ENCODE assay signal across 8 mouse cellular contexts in the genomic region with DNA sequence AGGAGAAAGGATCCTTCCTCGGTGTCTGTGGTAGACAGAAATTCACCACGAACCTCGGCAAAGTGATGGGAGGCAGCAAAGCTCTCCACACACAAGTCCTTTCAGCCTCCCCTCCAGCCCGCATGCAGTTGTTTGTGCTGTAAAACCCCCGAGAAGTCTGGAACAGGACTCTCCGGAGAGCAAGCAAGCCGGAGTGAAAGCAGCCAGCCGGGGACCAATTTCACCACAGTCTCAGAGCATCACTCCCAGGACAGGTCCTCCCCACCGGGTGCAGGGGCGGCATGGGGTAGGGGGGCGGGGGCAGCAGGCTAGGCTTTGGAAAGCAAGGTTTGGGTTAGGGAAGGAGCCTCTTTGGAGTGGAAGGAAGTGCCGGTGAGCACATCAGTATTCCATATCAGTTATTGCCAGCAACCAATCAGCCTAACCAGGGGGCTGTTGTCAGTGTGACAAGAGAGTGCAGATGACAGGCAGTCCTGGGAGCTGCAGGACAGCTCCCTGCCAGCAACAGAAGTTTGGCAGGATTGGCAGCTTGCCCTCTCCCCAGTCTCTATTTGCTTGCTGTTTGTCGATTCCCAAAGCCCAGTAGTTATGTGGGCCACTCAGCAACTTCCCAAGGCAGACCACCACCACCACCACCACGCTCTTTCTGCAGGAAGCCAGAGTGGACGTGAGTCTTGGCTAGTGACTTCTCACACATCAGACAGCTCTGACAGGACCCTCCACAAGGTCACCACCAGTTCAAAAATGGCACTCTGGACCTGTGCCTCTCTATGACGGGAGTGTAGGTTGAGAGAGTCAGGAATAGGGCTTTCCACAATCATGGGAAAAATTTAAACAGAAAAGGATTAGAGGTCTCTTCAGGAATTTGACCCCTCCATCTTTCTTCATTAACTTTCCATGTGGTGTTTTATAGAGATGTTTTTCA.
DNase-seq lines count a peak whose midpoint lies in the region; ATAC-seq lines count a peak whose summit lies in the region.

No protein-coding gene starts in this region.

- peak; percentile 81 for ATAC-seq in neural tube, embryonic 15.5 days (ENCODE audit: low FRiP score)
- no peak for ATAC-seq in activated CD4-positive, CD25-positive, alpha-beta regulatory T cell, adult 4 months

- H3K4me3 ChIP-seq in neural tube, embryonic 15.5 days (replicated peaks): peak overlapping the region; percentile 62

- peak overlapping the region; percentile 85 for H3K4me2 ChIP-seq in neural tube, embryonic 15.5 days

- H3K27ac ChIP-seq in neural tube, embryonic 15.5 days (replicated peaks): peak overlapping the region; percentile 88

- H3K9me3 ChIP-seq in neural tube, embryonic 15.5 days (replicated peaks): no peaks in the 10 kb centered on the region

- H3K4me1 ChIP-seq in neural tube, embryonic 15.5 days: peaks cover 21% of the 10 kb centered on the region

- peak; percentile 10 to 17 for DNase-seq in kidney, postnatal 4 days
- no peak for DNase-seq in kidney, adult 18-20 months
- peak; percentile 20 to 43 for DNase-seq in cerebellum, postnatal 25 days
- DNase-seq in frontal cortex, postnatal 25 days (ENCODE audit: low spot score in 2 of 2): peak; percentile 9 to 13
- DNase-seq in layer of hippocampus, postnatal 25 days (ENCODE audit: extremely low spot score in 1 of 2, low spot score in 1 of 2): peak; percentile 37 to 40
- DNase-seq in spleen, adult 12 weeks (ENCODE audit: low spot score): no peak

- H3K27me3 ChIP-seq in neural tube, embryonic 15.5 days (replicated peaks): peaks cover 2% of the 10 kb centered on the region; the same call in 1 of the 2 replicates

- H3K36me3 ChIP-seq in neural tube, embryonic 15.5 days: no peaks in the 10 kb centered on the region

- H3K9ac ChIP-seq in neural tube, embryonic 15.5 days (replicated peaks): peak overlapping the region; percentile 69

- WGBS in neural tube, embryonic 15.5 days: 3% methylated on average over 16 of the region's 16 CpGs

Comparison
In these comparisons a context has a peak if more than half of its experiments do, and no peak if none do; other contexts are left out.
1. DNase-seq: peak in kidney, postnatal 4 days (2 of 2), cerebellum, postnatal 25 days (2 of 2), frontal cortex, postnatal 25 days (2 of 2) and layer of hippocampus, postnatal 25 days (2 of 2); none in kidney, adult 18-20 months (single experiment) and spleen, adult 12 weeks (single experiment).